ENCODE assay signal across 29 mouse cellular contexts in the genomic region with DNA sequence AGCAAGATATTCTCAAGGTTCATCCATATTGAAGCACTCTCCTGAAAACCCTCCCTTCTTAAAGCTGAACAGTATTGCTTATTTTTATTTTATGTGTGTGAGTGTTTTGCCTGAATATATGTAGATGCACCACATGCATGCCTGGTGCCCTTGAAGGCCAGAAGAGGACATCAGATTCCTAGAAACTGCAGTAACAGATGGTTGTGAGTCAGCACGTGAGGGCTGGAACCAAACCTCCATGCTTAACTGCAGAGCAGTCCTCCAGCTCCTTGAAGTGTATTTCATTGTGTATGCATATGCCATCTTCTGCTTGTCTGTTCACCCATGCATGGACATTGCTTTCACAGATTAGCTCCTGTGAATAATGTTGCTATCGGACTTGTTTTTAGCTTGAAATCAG. TPM values are rescaled to one million over a fixed set of nuclear protein-coding genes. Genes with fewer than 3 reads are reported as not detected.
DNase-seq lines count a peak whose midpoint lies in the region; ATAC-seq and TF ChIP-seq lines count a peak whose summit lies in the region.
"Had no signal": no experiment of that assay in that cellular context is flagged by ENCODE, and none has a peak within 500 bp of the region (broad histone marks: within the 10 kb centered on the region; RNA-seq: fewer than 3 reads in every experiment).

No protein-coding gene starts in this region.

- no peaks in the 10 kb centered on the region for H3K27me3 ChIP-seq in small intestine, adult 2 months (ENCODE audit: control insufficient read depth, insufficient read depth, low read length)
- H3K27me3 ChIP-seq: forebrain, embryonic 13.5 days; hindbrain, embryonic 12.5 days; hindbrain, embryonic 15.5 days had no signal

- H3K4me3 ChIP-seq in small intestine, adult 2 months (ENCODE audit: low read depth, low read length): no peak overlapping the region
- H3K4me3 ChIP-seq: forebrain, embryonic 10.5 days; forebrain, embryonic 13.5 days; heart, adult 2 months; hindbrain, embryonic 12.5 days; hindbrain, embryonic 15.5 days had no signal

- no peak for TF ChIP-seq POLR2A in small intestine, adult 2 months (IDR thresholded peaks at IDR 0.05; ENCODE audit: low read depth, low read length)

- WGBS in small intestine, adult 2 months: 65% methylated on average over 2 of the region's 2 CpGs

- H3K36me3 ChIP-seq in small intestine, adult 2 months (ENCODE audit: control insufficient read depth, insufficient read depth, low read length): no peaks in the 10 kb centered on the region
- H3K36me3 ChIP-seq: forebrain, embryonic 10.5 days; hindbrain, embryonic 12.5 days; hindbrain, embryonic 15.5 days had no signal

- no peak for TF ChIP-seq CTCF in small intestine, adult 2 months (IDR thresholded peaks at IDR 0.05; ENCODE audit: extremely low read depth, insufficient read length, insufficient replicate concordance, low read depth, low read length)

- peak overlapping the region; percentile 7; the same call in 1 of the 2 replicates for H3K27ac ChIP-seq in small intestine, adult 2 months (ENCODE audit: insufficient read depth, low read depth, low read length)
- H3K27ac ChIP-seq: forebrain, embryonic 10.5 days; forebrain, embryonic 13.5 days; heart, adult 2 months; hindbrain, embryonic 12.5 days; hindbrain, embryonic 15.5 days had no signal

- no peak for ATAC-seq in monocyte, adult 5-6 weeks (replicated peaks; ENCODE audit: insufficient number of reproducible peaks, low FRiP score, low TSS enrichment, poor library complexity, severe bottlenecking)
- ATAC-seq: activated CD4-positive, CD25-positive, alpha-beta regulatory T cell, adult 4 months; CD4-positive, CD25-positive, alpha-beta regulatory T cell, adult 4 months; forebrain, embryonic 13.5 days; forebrain, embryonic 16.5 days had no signal

- no peaks in the 10 kb centered on the region for H3K4me1 ChIP-seq in small intestine, adult 2 months (ENCODE audit: control insufficient read depth, insufficient read depth, insufficient read length, low read length)
- H3K4me1 ChIP-seq: forebrain, embryonic 10.5 days; forebrain, embryonic 13.5 days; hindbrain, embryonic 12.5 days; hindbrain, embryonic 15.5 days had no signal

- peak; percentile 6 for DNase-seq in right cerebral cortex, adult 18-20 months
- no peak for DNase-seq in right cerebral cortex, postnatal 4 days
- DNase-seq in thymus, postnatal 4 days: peak; percentile 27
- DNase-seq in thymus, postnatal 25 days: no peak
- DNase-seq: adrenal gland, adult 8-10 months; adrenal gland, postnatal 25 days; cerebellum, adult 18-20 months; cerebellum, adult 9-10 months; cerebellum, postnatal 14 days; gastrocnemius, postnatal 25 days; heart, adult 2 months had no signal

RNA-seq across cellular contexts. Expression of a gene that starts 9.2 kb away (rescaled TPM):
- 4.2 and 6.4 TPM in 2 replicates for polyA plus RNA-seq in small intestine, adult 2 months (2012; rRNA removed)
- 2.0 to 4.0 TPM in 2 of 3 replicates, not detected in the other for total RNA-seq in monocyte, adult 5-6 weeks (2017)
- total RNA-seq: gastrocnemius, adult 8-10 months; hematopoietic stem cell, adult 5-6 weeks had no signal
- polyA plus RNA-seq: C2C12; embryonic facial prominence, embryonic 11.5 days; embryonic facial prominence, embryonic 14.5 days; forebrain, embryonic 10.5 days; forebrain, embryonic 13.5 days; forebrain, embryonic 16.5 days; heart, embryonic 14.5 days; hindbrain, embryonic 12.5 days; hindbrain, embryonic 15.5 days had no signal

RNA-seq across cellular contexts. Expression of a gene that starts 41.4 kb away (rescaled TPM):
- polyA plus RNA-seq in small intestine, adult 2 months (2012; rRNA removed): 1.3 and 1.9 TPM in 2 replicates
- 2.2 to 2.3 TPM in 2 of 3 replicates, not detected in the other for total RNA-seq in monocyte, adult 5-6 weeks (2017)
- total RNA-seq: adrenal gland, postnatal 25 days; ES-E14; gastrocnemius, adult 8-10 months; heart, postnatal 25 days; hematopoietic stem cell, adult 5-6 weeks had no signal
- polyA plus RNA-seq: C2C12; embryonic facial prominence, embryonic 11.5 days; embryonic facial prominence, embryonic 14.5 days; forebrain, embryonic 16.5 days; heart, embryonic 11.5 days; hindbrain, embryonic 12.5 days; hindbrain, embryonic 15.5 days had no signal

RNA-seq across cellular contexts. Expression of a gene that starts 42.0 kb away (rescaled TPM):
- 0.04 TPM in 1 of 2 replicates, not detected in the other for polyA plus RNA-seq in small intestine, adult 2 months (2012; rRNA removed)
- total RNA-seq in monocyte, adult 5-6 weeks (2017): not detected in 3 replicates
- total RNA-seq: hematopoietic stem cell, adult 5-6 weeks had no signal
- polyA plus RNA-seq: activated CD4-positive, CD25-positive, alpha-beta regulatory T cell, adult 4 months had no signal

Comparison
In these comparisons a context has a peak if more than half of its experiments do, and no peak if none do; other contexts are left out.
1. DNase-seq: peak in right cerebral cortex, adult 18-20 months (single experiment) and thymus, postnatal 4 days (single experiment); none in right cerebral cortex, postnatal 4 days (single experiment) and thymus, postnatal 25 days (single experiment).